Mouse (Mus musculus) heart, adult 2 months (tissue): ENCODE data around the gene Arih1. TPM values are rescaled to one million over a fixed set of nuclear protein-coding genes. Genes with fewer than 3 reads are reported as not detected.
A peak's percentile ranks its signal among the peaks of the same experiment; 100 is the strongest.

Source experiments
- DNase-seq, 2 experiments: peaks; one replicate each; pipeline ENCODE4 v3.0.0; 2021
- H3K27ac ChIP-seq: fragments of 200-600 bp; 2 replicates; pipeline ENCODE4 v1.8.1; 2022
- H3K27me3 ChIP-seq: fragments of 200-500 bp; 2 replicates; pipeline ENCODE4 v1.6.1; 2012; ENCODE audit warnings: mild to moderate bottlenecking, low read length, inconsistent platforms, mixed read lengths; ENCODE audit not compliant: control insufficient read depth, insufficient read depth
- H3K36me3 ChIP-seq: fragments of 200-500 bp; 2 replicates; pipeline ENCODE4 v1.6.1; 2012; ENCODE audit warnings: low read length, inconsistent platforms; ENCODE audit not compliant: control insufficient read depth, insufficient read depth
- H3K4me1 ChIP-seq: fragments of 200-500 bp; 2 replicates; pipeline ENCODE4 v1.6.1; 2011; ENCODE audit warnings: low read length; ENCODE audit not compliant: control insufficient read depth, insufficient read depth
- H3K4me3 ChIP-seq: fragments of 200-600 bp; 2 replicates; pipeline ENCODE4 v1.8.1; 2022
- H3K79me2 ChIP-seq: fragments of 200-500 bp; replicated peaks from 2 replicates; pipeline ENCODE4 v1.6.1; 2012; ENCODE audit warnings: mild to moderate bottlenecking, inconsistent platforms, low read length, moderate library complexity, mixed read lengths; ENCODE audit not compliant: control insufficient read depth, insufficient read depth
- H3K9ac ChIP-seq: fragments of 200-500 bp; 2 replicates; pipeline ENCODE4 v1.6.1; 2012; ENCODE audit warnings: low read depth, mild to moderate bottlenecking, control low read depth, inconsistent platforms, low read length, mixed read lengths
- CTCF ChIP-seq: fragments of 200-600 bp; IDR thresholded peaks from 2 replicates; pipeline ENCODE4 v1.8.1; 2022; ENCODE audit warnings: antibody characterized with exemption, mild to moderate bottlenecking, moderate library complexity
- EP300 ChIP-seq: fragments of 200-500 bp; IDR thresholded peaks from 2 replicates; pipeline ENCODE4 v1.6.1; 2011; ENCODE audit warnings: low read depth, low read length, control low read depth; ENCODE audit not compliant: insufficient read depth
- POLR2A ChIP-seq: fragments of 200-500 bp; IDR thresholded peaks from 2 replicates; pipeline ENCODE4 v1.6.1; 2011; ENCODE audit warnings: mild to moderate bottlenecking, low read depth, low read length, control low read depth; ENCODE audit not compliant: insufficient read depth
- WGBS: fragments of 180-500 bp; shearing (Covaris S2); methylation state at CpG from one replicate; pipeline ENCODE4 v1.1.7; 2018; 5-methylcytosine and 5-hydroxymethylcytosine counted together
- intact Hi-C: fragments of 180-260 bp; cut with DNase I; formaldehyde crosslinking; loops from one replicate; pipeline ENCODE4 v1.15.1; 2025
- polyA plus RNA-seq: library from polyadenylated mRNA; depleted of rRNA; stranded (reverse); fragments of >200 nt; gene quantifications from 2 replicates; pipeline ENCODE4 v1.2.3, GENCODE M21; 2012; rRNA removed
- total RNA-seq, 2 experiments: library from RNA; stranded (reverse); gene quantifications; 2 replicates each; pipeline ENCODE4 v1.2.3; 2021

The Arih1 gene
- total and polyA plus RNA-seq, 3 experiments: 15.8 to 88.7 (median 79.2) TPM

DNA sequence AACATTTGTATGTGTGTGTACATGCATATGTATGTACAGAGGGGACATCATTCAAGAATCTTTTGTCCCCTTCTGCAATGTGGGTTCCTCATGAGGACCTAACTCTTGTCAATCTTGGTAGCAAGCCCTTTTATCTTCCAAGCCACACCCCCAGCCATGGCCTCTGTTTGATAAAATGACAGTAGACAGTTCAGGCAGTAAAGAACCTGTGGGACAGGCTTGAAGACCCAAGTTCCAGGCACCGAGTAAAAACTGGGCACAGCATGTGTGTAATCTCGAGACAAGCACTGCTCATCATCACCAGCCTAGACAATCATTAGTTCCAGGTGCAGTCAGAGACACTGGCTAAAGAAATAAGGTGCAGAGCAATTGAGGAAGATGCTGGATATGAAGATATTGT is 140.2 kb downstream of the Arih1 start:
- intact Hi-C loops: no loop called here
- 61% methylated on average over 2 of the region's 2 CpGs for WGBS
- Histone ChIP-seq H3K36me3 (no peaks in the 10 kb centered on the region), H3K9ac (no peak overlapping the region), H3K4me3 (no peak overlapping the region), H3K4me1 (no peaks in the 10 kb centered on the region), H3K27me3 (no peaks in the 10 kb centered on the region), H3K79me2 (no peaks in the 10 kb centered on the region), H3K27ac (no peak overlapping the region)
- no peak for DNase-seq
- TF ChIP-seq CTCF (no peak), POLR2A (no peak), EP300 (no peak)

DNA sequence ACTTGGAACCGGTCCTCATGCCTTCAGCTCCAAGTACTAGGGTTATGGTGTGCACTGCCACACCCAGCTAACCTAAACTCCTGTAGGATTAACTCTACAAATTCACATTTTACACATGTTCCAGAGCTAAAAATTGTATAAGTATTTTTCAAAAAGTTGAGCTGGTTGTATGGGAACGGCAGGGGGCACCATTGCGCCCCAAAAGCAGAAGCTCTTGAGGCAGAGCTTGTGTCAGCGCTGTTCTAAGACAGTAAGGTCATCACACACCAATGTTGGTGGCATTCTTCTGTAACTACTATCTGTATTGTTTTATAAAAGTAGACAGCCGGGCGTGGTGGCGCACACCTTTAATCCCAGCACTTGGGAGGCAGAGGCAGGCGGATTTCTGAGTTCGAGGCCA is 146.4 kb downstream of the Arih1 start:
- Histone ChIP-seq H3K27ac (no peak overlapping the region), H3K4me1 (no peaks in the 10 kb centered on the region), H3K27me3 (no peaks in the 10 kb centered on the region), H3K9ac (no peak overlapping the region), H3K36me3 (no peaks in the 10 kb centered on the region; the same call in 1 of the 2 replicates), H3K4me3 (no peak overlapping the region), H3K79me2 (no peaks in the 10 kb centered on the region)
- intact Hi-C loops: loop anchor here (5.0 kb wide), 1 partner anchor 242 kb away; no protein-coding TSS in a partner anchor
- DNase-seq: peak in 1 of 2 experiments; percentile 6
- TF ChIP-seq EP300: no peak
- TF ChIP-seq POLR2A: no peak
- peak; percentile 65 for TF ChIP-seq CTCF
- WGBS: 80% methylated on average over 9 of the region's 9 CpGs

DNA sequence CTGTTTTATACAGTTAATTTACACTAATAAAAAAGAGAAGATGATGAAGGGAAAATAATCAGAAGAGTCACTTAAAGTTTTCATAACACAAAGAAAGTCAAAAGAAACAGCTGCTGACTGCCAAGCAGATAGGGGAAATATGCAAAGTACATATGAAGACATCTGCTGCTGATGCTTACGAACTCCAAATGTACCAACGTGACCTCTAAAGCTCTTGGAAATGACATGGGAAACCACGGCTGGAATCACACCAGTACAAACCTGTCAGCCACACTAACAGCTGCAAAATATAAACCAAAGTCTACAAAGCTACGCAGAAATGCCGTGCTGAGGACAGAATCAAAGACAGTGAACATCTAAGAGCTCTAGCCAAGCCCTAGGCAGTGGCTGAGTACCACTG is 147.3 kb downstream of the Arih1 start:
- WGBS: 73% methylated on average over 5 of the region's 5 CpGs
- no peaks in the 10 kb centered on the region; the same call in 1 of the 2 replicates for H3K36me3 ChIP-seq
- no peak for DNase-seq
- TF ChIP-seq EP300: no peak
- no peak for TF ChIP-seq CTCF
- no peak overlapping the region for H3K27ac ChIP-seq
- no peak overlapping the region for H3K9ac ChIP-seq
- H3K4me3 ChIP-seq: no peak overlapping the region
- no peaks in the 10 kb centered on the region for H3K79me2 ChIP-seq
- intact Hi-C loops: loop anchor here (5.0 kb wide), 1 partner anchor 228 kb away; no protein-coding TSS in a partner anchor
- H3K4me1 ChIP-seq: no peaks in the 10 kb centered on the region
- H3K27me3 ChIP-seq: no peaks in the 10 kb centered on the region

DNA sequence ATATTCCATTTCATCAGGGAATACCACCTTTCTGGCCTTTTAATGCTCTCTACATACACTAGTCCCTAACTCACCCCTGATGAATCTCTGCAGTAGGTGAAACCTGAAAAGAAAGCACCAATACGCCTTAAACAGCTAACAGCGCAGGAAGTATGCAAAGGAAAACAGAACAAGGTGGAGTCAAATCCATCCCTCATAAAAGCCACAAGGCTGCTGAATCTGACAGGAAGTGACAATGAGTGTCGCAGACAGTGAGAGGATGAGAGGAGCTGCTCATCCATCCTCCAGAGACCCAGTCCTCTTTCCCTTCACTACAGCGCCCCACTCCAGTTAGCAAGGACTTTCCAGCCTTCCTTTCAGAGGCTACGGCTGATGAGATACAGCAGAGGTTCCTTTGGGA is 148.0 kb downstream of the Arih1 start:
- H3K27ac ChIP-seq: no peak overlapping the region
- 67% methylated on average over 5 of the region's 5 CpGs for WGBS
- TF ChIP-seq CTCF (no peak), EP300 (no peak), POLR2A (no peak)
- no peak overlapping the region for H3K4me3 ChIP-seq
- intact Hi-C loops: loop anchor here (5.0 kb wide), 1 partner anchor 229 kb away; no protein-coding TSS in a partner anchor
- no peak overlapping the region for H3K9ac ChIP-seq
- H3K79me2 ChIP-seq: no peaks in the 10 kb centered on the region
- H3K4me1 ChIP-seq: no peaks in the 10 kb centered on the region
- H3K36me3 ChIP-seq: peaks cover under 1% of the 10 kb centered on the region
- DNase-seq: no peak
- H3K27me3 ChIP-seq: no peaks in the 10 kb centered on the region

Other genes with a start within 250 kb of the Arih1 start
- 1 to 10 TPM; 7.7 to 7.8 TPM for gene Adpgk, start 195.1 kb downstream of the Arih1 start, total RNA-seq
- gene Adpgk, start 195.1 kb downstream of the Arih1 start, polyA plus RNA-seq: 6.6 and 8.1 TPM in 2 replicates
- 1 to 10 TPM; 2.3 to 2.5 TPM for gene Bbs4, start 133.1 kb downstream of the Arih1 start, total RNA-seq
- gene Bbs4, start 133.1 kb downstream of the Arih1 start, polyA plus RNA-seq: 1.7 and 2.8 TPM in 2 replicates
- 10 to 100 TPM; 46.9 to 51.7 TPM for gene Hexa, start 52.9 kb upstream of the Arih1 start, total RNA-seq
- gene Hexa, start 52.9 kb upstream of the Arih1 start, polyA plus RNA-seq: 50.6 and 64.4 TPM in 2 replicates
- under 1 TPM; 0.37 to 0.84 TPM for gene Tmem202, start 53.2 kb upstream of the Arih1 start, total RNA-seq
- 0.16 and 0.29 TPM in 2 replicates for gene Tmem202, start 53.2 kb upstream of the Arih1 start, polyA plus RNA-seq
- not detected for gene Celf6, start 91.3 kb upstream of the Arih1 start, total RNA-seq
- gene Celf6, start 91.3 kb upstream of the Arih1 start, polyA plus RNA-seq: 0.18 TPM in 1 of 2 replicates, not detected in the other
- 10 to 100 TPM; 16.4 to 16.5 TPM for gene Parp6, start 130.7 kb upstream of the Arih1 start, total RNA-seq
- gene Parp6, start 130.7 kb upstream of the Arih1 start, polyA plus RNA-seq: 24.2 and 40.3 TPM in 2 replicates
- 1,000 to 10,000 TPM; 1,073 to 1,081 TPM for gene Pkm, start 169.8 kb upstream of the Arih1 start, total RNA-seq
- gene Pkm, start 169.8 kb upstream of the Arih1 start, polyA plus RNA-seq: 1,773 and 1,838 TPM in 2 replicates
- gene Gramd2, start 193.5 kb upstream of the Arih1 start, total RNA-seq: not detected
- 0.26 and 1.3 TPM in 2 replicates for gene Gramd2, start 193.5 kb upstream of the Arih1 start, polyA plus RNA-seq